ENCODE assay signal across 9 mouse cellular contexts in genomic region chr7:133685644-133686043, GRCm38 (mm10). TPM values are rescaled to one million over a fixed set of nuclear protein-coding genes. Genes with fewer than 3 reads are reported as not detected.
"Had no signal": no experiment of that assay in that cellular context is flagged by ENCODE, and none has a peak within 500 bp of the region (broad histone marks: within the 10 kb centered on the region; RNA-seq: fewer than 3 reads in every experiment).

No protein-coding gene starts in this region.

RNA-seq across cellular contexts. Expression of gene Mmp21, which starts 5.8 kb away (rescaled TPM):
- total RNA-seq: neutrophil, adult 5-6 weeks had no signal
- polyA plus RNA-seq: neural tube, embryonic 13.5 days; neural tube, embryonic 15.5 days; small intestine, adult 2 months; stomach, embryonic 14.5 days; stomach, embryonic 15.5 days; testis, adult 2 months; thymus, adult 2 months; urinary bladder, adult 2 months had no signal
